Mouse (Mus musculus): ENCODE data around the gene Scnn1a. TPM values are rescaled to one million over a fixed set of nuclear protein-coding genes. Genes with fewer than 3 reads are reported as not detected.

Gene Scnn1a
- total RNA-seq, 1 experiment from 2014 or later = 11.6 TPM

DNA sequence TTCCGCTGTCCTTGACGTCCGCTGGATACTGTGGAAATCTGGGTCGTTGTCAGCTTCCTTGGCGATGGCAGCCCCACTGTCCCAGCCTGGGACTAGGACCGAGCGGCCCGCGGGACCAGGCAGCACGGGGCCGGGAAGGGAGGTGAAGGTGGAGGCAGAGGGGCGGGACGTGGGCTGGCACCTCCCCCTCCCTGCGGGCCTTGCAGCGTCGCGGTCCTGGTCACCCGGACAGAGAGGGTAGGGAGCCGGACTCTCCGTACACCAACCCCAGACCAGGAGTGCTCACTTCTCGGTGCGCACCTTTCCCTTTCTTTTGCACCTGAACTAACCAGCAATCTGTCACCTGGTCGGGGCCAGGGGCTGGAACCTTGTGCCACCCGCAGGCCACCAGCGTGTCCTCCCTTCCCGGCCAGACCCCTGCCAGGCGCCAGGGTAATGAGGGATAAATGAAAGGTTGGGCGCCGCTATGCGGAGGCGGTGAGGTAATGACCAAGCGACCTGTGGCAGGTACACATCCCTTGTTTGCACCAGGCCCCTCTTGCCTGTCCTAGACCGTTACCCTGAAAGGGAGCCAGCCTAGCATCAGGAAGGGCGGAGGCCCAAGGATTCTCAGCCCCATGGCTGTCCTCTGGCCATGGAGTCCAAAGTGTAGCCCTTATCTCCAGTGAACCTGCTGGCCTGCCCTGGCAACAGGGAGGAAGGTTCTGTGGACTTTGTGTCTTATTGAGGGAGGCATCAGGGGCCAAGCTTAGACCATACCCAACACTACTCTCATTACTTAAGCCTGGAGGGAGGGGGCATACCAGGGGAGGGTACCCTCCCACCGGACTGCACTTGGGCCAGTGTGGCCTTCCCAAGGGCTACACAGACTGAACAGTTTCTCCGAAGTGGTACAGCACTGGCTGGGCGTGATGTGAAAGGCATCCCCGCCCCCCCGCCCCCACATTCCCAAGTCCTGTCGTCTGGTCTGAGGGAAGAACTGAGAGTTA is 60.2 kb downstream of the Scnn1a start, which contains the start of gene Plekhg6:
Gene Plekhg6 (minus strand): TSS at position 422 of the 989 bp plus-strand sequence.
- no peak for ATAC-seq (ENCODE audit: extremely low read depth, insufficient number of reproducible peaks, low FRiP score, poor library complexity, severe bottlenecking)

- no peak for ATAC-seq (ENCODE audit: extremely low read depth, insufficient number of reproducible peaks, low FRiP score, poor library complexity, severe bottlenecking)
Measured at GRCm38 (mm10) chr6:125382024-125382423, 61.6 kb downstream of the Scnn1a start.

DNA sequence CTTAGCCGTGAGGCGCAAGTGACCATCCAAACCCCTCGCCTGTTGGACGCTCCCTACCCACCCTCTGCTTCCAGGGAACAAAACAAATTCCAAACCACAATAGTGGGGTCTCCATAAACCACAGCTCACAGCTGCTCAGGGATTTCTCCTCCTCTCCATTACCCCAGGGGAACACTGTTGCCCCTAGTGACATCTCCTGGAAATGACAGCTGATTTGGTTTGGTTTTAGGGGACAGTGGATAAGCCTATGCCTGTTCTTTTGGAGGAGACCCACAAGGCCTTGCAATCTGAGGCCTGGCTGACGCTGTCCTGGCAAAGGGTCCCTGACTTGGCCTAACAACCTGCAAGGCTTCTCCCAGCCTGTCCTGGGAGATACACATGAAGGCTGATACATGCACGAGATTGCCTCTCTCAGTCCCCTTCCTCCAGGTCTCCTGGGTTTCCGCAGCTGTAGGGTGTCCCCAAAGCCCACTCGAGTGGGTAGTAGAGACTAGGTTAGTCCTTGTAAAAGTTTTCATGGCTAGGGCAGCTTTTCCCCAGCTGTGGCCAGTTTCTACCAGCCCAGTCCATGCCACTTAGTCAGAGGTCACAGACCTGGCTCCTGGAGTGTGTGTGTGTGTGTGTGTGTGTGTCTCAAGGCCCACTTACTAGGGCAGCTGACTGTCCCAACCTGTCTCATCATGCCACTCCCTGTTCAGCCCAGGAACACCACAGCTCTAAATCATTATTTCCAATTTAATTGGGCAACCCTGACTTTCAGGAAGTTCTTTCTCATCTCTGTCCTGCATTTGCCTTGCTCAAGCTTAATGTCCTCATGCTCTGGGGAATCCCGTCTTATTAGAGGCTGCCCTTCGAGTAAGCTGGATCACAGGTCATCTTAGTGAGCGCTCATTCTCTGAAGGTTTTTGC is 64.9 kb downstream of the Scnn1a start:
- no peak for ATAC-seq (ENCODE audit: extremely low read depth, insufficient number of reproducible peaks, low FRiP score, poor library complexity, severe bottlenecking)

- no peak for ATAC-seq (ENCODE audit: extremely low read depth, insufficient number of reproducible peaks, low FRiP score, poor library complexity, severe bottlenecking)
Measured at GRCm38 (mm10) chr6:125386080-125386479, 65.6 kb downstream of the Scnn1a start.

DNA sequence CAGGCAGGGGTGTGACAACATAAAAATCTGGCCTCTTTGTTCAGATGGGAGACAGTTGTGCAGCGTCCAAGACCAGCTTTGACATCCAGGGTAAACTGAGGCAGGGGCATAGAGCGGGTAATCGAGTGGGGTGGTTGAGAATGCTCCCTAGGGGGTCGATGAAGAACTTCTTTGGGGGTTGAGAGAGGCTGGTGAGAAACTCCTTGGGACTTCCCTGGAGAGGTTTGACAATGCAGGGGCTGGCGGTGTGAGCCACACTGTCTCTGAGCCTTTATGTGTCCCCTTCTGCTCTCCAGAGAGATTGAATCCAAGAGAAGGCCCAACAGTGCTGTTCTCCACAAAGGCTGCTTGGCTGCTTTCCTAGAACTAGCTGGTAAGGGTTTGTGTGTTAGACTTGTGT is 69.4 kb downstream of the Scnn1a start:
- no peak for ATAC-seq (ENCODE audit: extremely low read depth, insufficient number of reproducible peaks, low FRiP score, poor library complexity, severe bottlenecking)

Other genes starting within 250 kb of the Scnn1a start
- gene Chd4, start 224.7 kb upstream of the Scnn1a start, total RNA-seq (2017) = 363 and 367 TPM in 2 replicates
- 26.8 and 26.9 TPM in 2 replicates for gene Nop2, start 188.8 kb upstream of the Scnn1a start, total RNA-seq (2017)
- 36.6 and 37.5 TPM in 2 replicates for gene Iffo1, start 175.4 kb upstream of the Scnn1a start, total RNA-seq (2017)
- 562 and 577 TPM in 2 replicates for gene Gapdh, start 154.2 kb upstream of the Scnn1a start, total RNA-seq (2017)
- gene Ncapd2, start 129.0 kb upstream of the Scnn1a start, total RNA-seq (2017) = 42.5 and 66.2 TPM in 2 replicates
- gene Mrpl51, start 128.9 kb upstream of the Scnn1a start, total RNA-seq (2017) = 23.8 and 25.4 TPM in 2 replicates
- 56.0 and 57.8 TPM in 2 replicates for gene Vamp1, start 105.1 kb upstream of the Scnn1a start, total RNA-seq (2017)
- gene Tapbpl, start 88.8 kb upstream of the Scnn1a start, total RNA-seq (2017) = 22.1 and 24.0 TPM in 2 replicates
- gene Cd27, start 83.6 kb upstream of the Scnn1a start, total RNA-seq (2017) = 23.3 and 25.0 TPM in 2 replicates
- gene Tuba3a, start 34.6 kb upstream of the Scnn1a start, total RNA-seq (2017) = 0.23 TPM in 1 of 2 replicates, not detected in the other
- 43.7 and 45.6 TPM in 2 replicates for gene Ltbr, start 6.8 kb upstream of the Scnn1a start, total RNA-seq (2017)
- gene Tnfrsf1a, start 28.7 kb downstream of the Scnn1a start, total RNA-seq (2017) = 202 and 215 TPM in 2 replicates
- 0.25 and 0.35 TPM in 2 replicates for gene Plekhg6, start 60.1 kb downstream of the Scnn1a start, total RNA-seq (2017)
- 199 and 205 TPM in 2 replicates for gene Cd9, start 174.1 kb downstream of the Scnn1a start, total RNA-seq (2017)
- gene Vwf, start 226.1 kb downstream of the Scnn1a start, total RNA-seq (2017) = 5.7 and 8.6 TPM in 2 replicates

All from neutrophil, adult 5-6 weeks (primary cell).